Mouse (Mus musculus): ENCODE results near the gene Reep6. TPM values are rescaled to one million over a fixed set of nuclear protein-coding genes. Genes with fewer than 3 reads are reported as not detected.
A peak's percentile ranks its signal among the peaks of the same experiment; 100 is the strongest.

Gene Reep6
- total RNA-seq, 1 experiment from 2014 or later, result 45.2 TPM

GRCm38 (mm10) chr10:80356001-80356682 lies 26.4 kb downstream of the Reep6 start, which contains the start of gene Plk5:
Gene Plk5, plus strand, starts transcription at chr10:80356459.
- DNase-seq, result no peak

- DNase-seq, result no peak
These were observed 27.0 kb downstream of the Reep6 start for GRCm38 (mm10) chr10:80356737-80357136.

DNA sequence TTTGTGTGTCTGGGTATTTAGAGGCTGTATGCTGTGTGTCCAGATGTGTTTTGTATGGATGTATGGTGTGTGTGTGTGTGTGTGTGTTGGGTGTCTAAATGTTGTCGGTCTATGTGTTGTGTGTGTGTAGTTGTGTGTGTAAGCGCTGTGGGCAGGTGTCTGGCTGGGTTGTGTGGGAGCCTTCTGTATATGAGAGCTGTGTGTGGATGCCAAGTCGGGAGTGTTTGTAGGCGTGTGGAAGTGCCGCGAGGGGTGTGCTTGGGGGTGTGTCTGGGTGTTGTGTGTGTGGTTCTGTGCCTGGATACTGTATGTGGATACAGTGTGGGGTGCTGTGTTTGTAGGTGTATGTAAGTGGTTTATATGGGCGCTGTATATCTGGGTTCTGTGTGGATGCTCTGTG lies 27.6 kb downstream of the Reep6 start:
- DNase-seq, result no peak

DNA sequence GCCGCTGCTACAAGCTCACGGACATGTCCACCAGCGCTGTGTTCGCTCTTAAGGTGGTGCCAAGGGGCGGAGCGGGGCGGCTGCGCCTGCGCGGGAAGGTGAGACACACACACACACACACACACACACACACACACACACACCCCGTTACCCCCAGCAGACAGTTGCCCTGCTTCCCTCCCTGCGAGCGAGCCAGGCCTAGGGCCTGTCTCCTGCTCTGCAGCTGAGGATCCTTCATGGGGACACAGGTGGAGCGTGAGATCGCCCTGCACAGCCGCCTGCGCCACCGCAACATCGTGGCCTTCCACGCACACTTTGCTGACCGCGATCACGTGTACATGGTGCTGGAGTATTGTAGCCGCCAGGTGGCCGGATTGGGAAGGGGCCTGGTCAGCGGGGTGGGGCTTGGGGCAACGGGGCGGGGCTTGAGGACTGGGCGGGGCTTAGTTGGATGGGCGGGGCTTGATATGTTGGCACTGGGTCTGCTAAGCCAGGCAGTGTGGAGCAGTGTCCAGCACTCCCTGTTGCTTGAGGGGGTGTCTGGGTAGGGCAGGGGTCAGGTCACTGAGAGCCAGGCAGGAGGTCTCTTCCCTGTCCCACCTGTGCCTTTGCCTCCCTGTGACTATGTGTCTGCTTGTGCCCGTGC lies 28.4 kb downstream of the Reep6 start:
- peak; percentile 66 for DNase-seq

- no peak for DNase-seq
These were observed 34.0 kb downstream of the Reep6 start for GRCm38 (mm10) chr10:80363734-80364133.

DNA sequence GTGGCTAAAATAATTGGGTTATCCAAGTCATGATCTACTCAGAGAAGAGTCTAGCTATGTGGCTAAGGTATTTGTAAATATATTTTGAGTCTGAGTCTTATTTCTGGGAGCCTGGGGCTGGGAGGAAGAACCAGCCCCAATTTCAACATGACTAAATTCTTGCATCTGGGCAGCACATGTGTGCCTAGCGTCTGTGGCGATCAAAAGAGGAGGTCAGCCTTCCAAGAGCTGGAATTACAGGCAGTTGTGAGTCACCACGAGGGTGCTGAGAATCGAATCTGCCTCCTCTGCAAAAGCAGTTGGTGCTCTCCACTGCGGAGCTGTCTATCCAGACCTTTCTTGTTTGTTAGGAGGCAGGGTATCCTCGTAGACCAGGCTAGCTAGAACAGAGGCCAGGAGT lies 36.0 kb downstream of the Reep6 start:
- DNase-seq, result no peak

DNA sequence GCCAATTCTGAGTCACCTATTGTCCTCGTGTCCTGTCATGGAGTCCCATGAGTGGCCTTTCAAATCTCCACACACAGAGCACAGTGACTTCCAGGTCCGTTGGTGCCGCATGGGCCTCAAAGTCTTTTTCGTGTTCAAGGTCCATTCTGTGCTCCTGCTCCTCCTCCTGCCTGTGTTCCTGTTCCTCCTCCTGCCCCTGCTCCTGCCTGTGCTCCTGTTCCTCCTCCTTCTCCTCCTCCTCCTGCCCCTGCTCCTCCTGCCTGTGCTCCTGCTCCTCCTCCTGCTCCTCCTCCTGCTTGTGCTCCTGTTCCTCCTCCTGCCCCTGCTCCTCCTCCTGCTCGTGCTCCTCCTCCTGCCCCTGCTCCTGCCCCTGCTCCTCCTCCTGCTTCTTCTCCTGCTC lies 38.2 kb downstream of the Reep6 start:
- DNase-seq, result peak; percentile 40

- DNase-seq, result no peak
These were observed 38.6 kb downstream of the Reep6 start for GRCm38 (mm10) chr10:80368392-80368791.

- DNase-seq, result no peak
These were observed 40.4 kb downstream of the Reep6 start for GRCm38 (mm10) chr10:80369995-80370747.

GRCm38 (mm10) chr10:80371411-80371966 lies 41.7 kb downstream of the Reep6 start:
- peak; percentile 82 for DNase-seq

DNA sequence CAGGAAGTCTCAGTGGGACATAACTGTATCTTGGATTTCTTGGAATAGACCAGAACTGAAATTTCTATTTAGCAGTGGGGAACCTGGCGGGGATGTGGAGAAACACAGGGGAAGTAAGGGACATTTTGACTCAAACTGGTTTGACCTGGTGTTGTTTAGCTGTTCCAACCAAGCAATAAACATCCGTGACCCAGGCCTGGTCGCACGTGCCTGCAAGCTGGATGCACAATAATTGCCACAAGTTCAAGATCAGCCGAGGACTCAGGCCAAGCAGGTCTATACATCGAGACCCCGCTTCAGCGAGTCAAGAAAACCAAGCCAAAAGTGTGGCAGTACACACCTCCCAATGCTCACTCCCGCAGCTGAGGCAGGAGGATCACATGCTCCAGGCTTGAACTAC lies 42.2 kb downstream of the Reep6 start:
- no peak for DNase-seq

- no peak for DNase-seq
These were observed 43.0 kb downstream of the Reep6 start for GRCm38 (mm10) chr10:80372706-80373105.

DNA sequence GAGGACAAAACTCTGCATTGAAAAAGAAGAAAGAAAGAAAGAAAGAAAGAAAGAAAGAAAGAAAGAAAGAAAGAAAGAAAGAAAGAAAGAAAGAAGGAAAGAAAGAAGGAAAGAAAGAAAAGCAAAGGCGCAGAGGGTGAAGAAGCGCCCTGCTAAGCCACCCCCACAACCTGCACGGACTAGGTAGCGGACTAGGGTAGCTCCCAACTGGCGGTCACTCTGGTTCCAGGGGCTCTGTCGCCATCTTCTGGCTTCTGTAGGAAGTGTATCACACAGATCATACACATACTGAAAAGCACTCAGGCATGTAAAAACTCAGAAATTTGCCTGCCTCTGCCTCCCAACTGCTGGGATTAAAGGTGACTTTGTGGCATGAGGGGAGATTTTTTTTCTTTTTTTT lies 44.3 kb downstream of the Reep6 start:
- DNase-seq, result peak; percentile 88

- peak; percentile 96 for DNase-seq
These were observed 46.4 kb downstream of the Reep6 start for GRCm38 (mm10) chr10:80376160-80376559.

- peak; percentile 62 for DNase-seq
These were observed 48.0 kb downstream of the Reep6 start for GRCm38 (mm10) chr10:80377716-80378115.

GRCm38 (mm10) chr10:80382641-80383365 lies 53.0 kb downstream of the Reep6 start:
- DNase-seq, result peak; percentile 57

DNA sequence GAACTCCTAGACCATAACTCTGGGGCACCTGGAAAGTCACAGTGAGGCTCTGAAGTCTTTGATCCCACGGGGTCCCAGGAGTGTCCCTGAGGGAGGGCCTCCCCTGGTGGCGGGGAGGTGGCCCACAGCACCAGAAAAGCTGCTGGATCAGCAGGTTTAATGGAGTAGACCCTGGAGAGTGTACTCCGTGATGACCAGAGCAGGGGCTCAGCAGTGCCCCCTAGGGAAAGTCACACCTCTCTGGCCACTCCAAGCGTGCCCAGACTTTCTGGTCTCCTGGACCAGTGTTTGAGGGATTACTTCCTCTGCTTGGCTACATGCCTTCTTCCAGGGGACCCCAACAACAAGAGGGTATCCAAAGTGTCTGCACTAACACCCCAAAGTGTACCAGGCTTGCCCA lies 53.7 kb downstream of the Reep6 start:
- peak; percentile 51 for DNase-seq

DNA sequence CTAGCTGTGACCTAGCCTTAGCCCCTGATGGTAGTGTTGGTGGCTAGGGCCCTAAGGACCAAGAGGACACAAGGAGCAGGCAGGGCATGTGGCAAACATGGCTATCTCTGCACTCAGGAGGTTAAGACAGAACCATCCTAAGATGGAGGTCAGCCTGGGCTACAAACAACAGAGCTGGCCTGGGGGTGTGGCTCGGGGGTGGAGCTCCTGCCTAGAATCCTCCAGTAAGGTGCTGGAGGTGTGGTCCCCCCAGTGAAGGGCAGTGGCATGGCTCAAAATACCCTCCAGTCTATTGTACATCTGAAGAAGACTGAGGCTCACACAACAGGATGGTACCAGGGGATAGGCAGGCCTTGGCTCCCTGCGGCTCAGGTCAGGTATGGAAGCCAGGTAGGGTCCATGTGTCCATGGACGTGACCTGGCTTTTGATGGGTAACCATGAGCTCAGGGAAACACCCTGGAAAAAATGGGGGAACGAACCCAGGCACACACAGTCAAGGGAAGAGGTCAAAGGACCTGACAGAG lies 54.4 kb downstream of the Reep6 start:
- DNase-seq, result no peak

DNA sequence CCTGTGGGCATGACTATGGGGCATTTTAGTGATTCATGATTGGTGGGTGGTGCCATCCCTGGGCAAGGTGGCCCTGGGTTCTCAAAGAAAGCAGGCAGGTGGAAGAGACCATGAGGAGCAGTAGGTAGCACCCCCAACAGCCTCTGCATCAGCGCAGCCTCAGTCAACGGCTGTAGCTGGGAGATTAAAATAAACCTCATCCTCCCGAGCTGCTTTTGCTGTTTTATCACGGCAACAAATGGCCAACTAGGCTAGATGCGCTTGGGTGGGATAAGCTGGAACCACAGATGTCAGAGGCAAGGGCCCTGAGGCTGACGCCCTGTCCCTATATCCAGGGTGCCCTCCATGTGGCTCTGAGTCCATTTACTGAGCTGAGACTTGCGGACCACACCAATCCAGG lies 55.0 kb downstream of the Reep6 start:
- no peak for DNase-seq

DNA sequence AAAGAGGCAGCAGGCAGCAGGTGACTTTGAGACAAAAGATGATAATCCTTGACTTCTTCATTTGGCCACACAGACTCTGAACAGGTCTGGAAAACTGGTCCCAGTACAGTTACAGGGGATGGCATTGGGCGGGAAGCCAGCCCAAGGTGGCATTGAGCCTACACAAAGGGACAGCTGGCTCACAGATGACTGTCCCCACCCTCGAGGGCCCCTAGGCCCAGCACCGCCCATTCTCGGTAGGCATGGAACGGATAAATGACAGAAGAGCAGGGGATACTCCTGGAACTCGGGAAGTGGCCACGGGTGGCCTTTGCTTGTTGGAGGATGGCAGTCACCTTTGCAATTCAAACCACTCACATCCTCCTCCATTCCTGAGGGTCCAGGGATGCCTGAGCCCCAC lies 55.6 kb downstream of the Reep6 start:
- DNase-seq, result peak; percentile 67

Measured in adrenal gland, postnatal 14 days (tissue).